ENCODE assay signal across 29 mouse cellular contexts in genomic region chr1:84859597-84859996, GRCm38 (mm10). TPM values are rescaled to one million over a fixed set of nuclear protein-coding genes. Genes with fewer than 3 reads are reported as not detected.
DNase-seq lines count a peak whose midpoint lies in the region; ATAC-seq lines count a peak whose summit lies in the region.
"Had no signal": no experiment of that assay in that cellular context is flagged by ENCODE, and none has a peak within 500 bp of the region (broad histone marks: within the 10 kb centered on the region; RNA-seq: fewer than 3 reads in every experiment).

No protein-coding gene starts in this region.

- H3K27ac ChIP-seq in kidney, embryonic 15.5 days = no peak overlapping the region
- no peak overlapping the region for H3K27ac ChIP-seq in limb, embryonic 10.5 days
- H3K27ac ChIP-seq: embryonic facial prominence, embryonic 10.5 days; embryonic facial prominence, embryonic 13.5 days; forebrain, embryonic 12.5 days; forebrain, embryonic 15.5 days; heart, embryonic 15.5 days; hindbrain, embryonic 10.5 days; hindbrain, embryonic 13.5 days had no signal

- ATAC-seq in kidney, embryonic 15.5 days (replicated peaks; ENCODE audit: low FRiP score) = no peak
- ATAC-seq: activated CD4-positive, CD25-positive, alpha-beta regulatory T cell, adult 4 months; CD4-positive, CD25-positive, alpha-beta regulatory T cell, adult 4 months; forebrain, embryonic 15.5 days; hindbrain, embryonic 16.5 days had no signal

- 0 out of 2 replicates have a peak, but pooled peaks cover 7% of the 10 kb centered on the region for H3K4me1 ChIP-seq in kidney, embryonic 15.5 days
- H3K4me1 ChIP-seq in limb, embryonic 10.5 days = peaks cover 4% of the 10 kb centered on the region
- H3K4me1 ChIP-seq: forebrain, embryonic 12.5 days; forebrain, embryonic 15.5 days; hindbrain, embryonic 10.5 days; hindbrain, embryonic 13.5 days had no signal

- H3K9ac ChIP-seq in kidney, embryonic 15.5 days = no peak overlapping the region
- H3K9ac ChIP-seq: embryonic facial prominence, embryonic 13.5 days; forebrain, embryonic 12.5 days; forebrain, embryonic 15.5 days; heart, embryonic 12.5 days; heart, embryonic 15.5 days; hindbrain, embryonic 13.5 days had no signal

- no peaks in the 10 kb centered on the region for H3K9me3 ChIP-seq in kidney, embryonic 15.5 days (replicated peaks)
- no peaks in the 10 kb centered on the region for H3K9me3 ChIP-seq in limb, embryonic 10.5 days (replicated peaks)
- H3K9me3 ChIP-seq: embryonic facial prominence, embryonic 10.5 days; embryonic facial prominence, embryonic 13.5 days; forebrain, embryonic 12.5 days; forebrain, embryonic 15.5 days; heart, embryonic 12.5 days; heart, embryonic 15.5 days; hindbrain, embryonic 10.5 days; hindbrain, embryonic 13.5 days had no signal

- DNase-seq in kidney, adult 9 months = peak; percentile 53
- DNase-seq in ES-CJ7 (ENCODE audit: low read depth, low spot score) = peak; percentile 42
- DNase-seq in R1 (ENCODE audit: low read depth, low spot score) = peak; percentile 57
- no peak for DNase-seq in urinary bladder, postnatal 25 days (ENCODE audit: low spot score)
- no peak for DNase-seq in limb, embryonic 10.5 days (ENCODE audit: low spot score)
- DNase-seq: adrenal gland, adult 8-10 months; adrenal gland, postnatal 25 days; cerebellum, adult 11-12 months; cerebellum, adult 8-10 months; cerebellum, postnatal 10 days; cerebellum, postnatal 36 days; embryo, embryonic 11 days; gastrocnemius, postnatal 10 days; gastrocnemius, postnatal 36 days; heart, postnatal 10 days; heart, postnatal 36 days had no signal

- H3K4me3 ChIP-seq in kidney, embryonic 15.5 days (replicated peaks) = no peak overlapping the region
- H3K4me3 ChIP-seq in limb, embryonic 10.5 days = no peak overlapping the region
- H3K4me3 ChIP-seq: embryonic facial prominence, embryonic 10.5 days; embryonic facial prominence, embryonic 13.5 days; erythroblast, embryonic 14.5 days; forebrain, embryonic 12.5 days; forebrain, embryonic 15.5 days; heart, embryonic 12.5 days; heart, embryonic 15.5 days; hindbrain, embryonic 10.5 days; hindbrain, embryonic 13.5 days had no signal

- no peaks in the 10 kb centered on the region for H3K27me3 ChIP-seq in kidney, embryonic 15.5 days
- no peaks in the 10 kb centered on the region for H3K27me3 ChIP-seq in limb, embryonic 10.5 days (ENCODE audit: low read depth, poor library complexity, severe bottlenecking)
- H3K27me3 ChIP-seq: embryonic facial prominence, embryonic 13.5 days; forebrain, embryonic 12.5 days; forebrain, embryonic 15.5 days; heart, embryonic 12.5 days; heart, embryonic 15.5 days; hindbrain, embryonic 13.5 days had no signal

- WGBS in kidney, embryonic 15.5 days = 86% methylated on average over 6 of the region's 6 CpGs
- WGBS in limb, embryonic 10.5 days = 93% methylated on average over 6 of the region's 6 CpGs

- H3K36me3 ChIP-seq in kidney, embryonic 15.5 days = no peaks in the 10 kb centered on the region
- no peaks in the 10 kb centered on the region for H3K36me3 ChIP-seq in limb, embryonic 10.5 days
- H3K36me3 ChIP-seq: embryonic facial prominence, embryonic 10.5 days; embryonic facial prominence, embryonic 13.5 days; forebrain, embryonic 12.5 days; forebrain, embryonic 15.5 days; heart, embryonic 12.5 days; heart, embryonic 15.5 days; hindbrain, embryonic 10.5 days; hindbrain, embryonic 13.5 days had no signal

- no peak overlapping the region for H3K4me2 ChIP-seq in kidney, embryonic 15.5 days
- H3K4me2 ChIP-seq: embryonic facial prominence, embryonic 13.5 days; forebrain, embryonic 12.5 days; forebrain, embryonic 15.5 days; heart, embryonic 12.5 days; heart, embryonic 15.5 days; hindbrain, embryonic 13.5 days had no signal

RNA-seq across cellular contexts. Expression of gene Trip12, which starts 19.3 kb away (rescaled TPM):
- 61.5 and 65.3 TPM in 2 replicates for polyA plus RNA-seq in kidney, embryonic 15.5 days (2015; fragmentation: Nextera tagmentation; extraction: Ambion mirVana)
- polyA plus RNA-seq in limb, embryonic 10.5 days (2016; fragmentation: Nextera tagmentation; extraction: Ambion mirVana) = 67.9 and 73.9 TPM in 2 replicates

RNA-seq across cellular contexts. Expression of gene Fbxo36, which starts 20.0 kb away (rescaled TPM):
- 10.4 and 11.1 TPM in 2 replicates for polyA plus RNA-seq in kidney, embryonic 15.5 days (2015; fragmentation: Nextera tagmentation; extraction: Ambion mirVana)
- polyA plus RNA-seq in limb, embryonic 10.5 days (2016; fragmentation: Nextera tagmentation; extraction: Ambion mirVana) = 7.6 and 8.9 TPM in 2 replicates

Comparison
In these comparisons a context has a peak if more than half of its experiments do, and no peak if none do; other contexts are left out.
1. DNase-seq: peak in kidney, adult 9 months (single experiment), ES-CJ7 (single experiment) and R1 (single experiment); none in urinary bladder, postnatal 25 days (single experiment) and limb, embryonic 10.5 days (single experiment).